Comparison of ENCODE assay signal across 16 mouse cellular contexts in the genomic region with DNA sequence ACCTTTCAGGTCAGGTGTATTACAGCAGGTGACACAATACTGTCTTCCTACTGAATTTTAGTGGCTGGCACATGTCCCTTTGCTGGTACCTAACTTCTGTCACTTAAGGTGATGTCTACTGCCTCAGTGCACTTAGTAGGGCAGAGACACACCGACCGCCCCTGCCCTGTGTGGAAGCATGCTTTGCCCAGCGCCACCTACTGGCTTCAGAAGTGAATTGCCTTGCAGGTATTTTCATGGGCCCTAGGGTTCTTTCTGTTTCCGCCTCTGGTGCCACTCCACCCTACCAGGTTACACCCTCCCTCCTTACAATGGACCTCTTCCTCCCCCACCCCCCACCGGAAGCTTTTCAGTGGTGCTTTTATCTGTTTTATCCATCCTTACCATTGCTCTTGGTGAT. TPM values are rescaled to one million over a fixed set of nuclear protein-coding genes. Genes with fewer than 3 reads are reported as not detected.
DNase-seq lines count a peak whose midpoint lies in the region; ATAC-seq and TF ChIP-seq lines count a peak whose summit lies in the region.
"Had no signal": no experiment of that assay in that cellular context is flagged by ENCODE, and none has a peak within 500 bp of the region (broad histone marks: within the 10 kb centered on the region; RNA-seq: fewer than 3 reads in every experiment).

No protein-coding gene starts in this region.

- intact Hi-C loops in heart, postnatal 10 days (cut with DNase I): no loop called here

- H3K27me3 ChIP-seq in kidney, postnatal 0 days (ENCODE audit: insufficient read depth, low read length): no peaks in the 10 kb centered on the region
- no peaks in the 10 kb centered on the region for H3K27me3 ChIP-seq in ES-Bruce4 (ENCODE audit: control insufficient read depth, insufficient read depth, low read length, poor library complexity, severe bottlenecking)
- H3K27me3 ChIP-seq: embryonic facial prominence, embryonic 15.5 days; heart, embryonic 12.5 days; hindbrain, embryonic 13.5 days; midbrain, embryonic 13.5 days had no signal

- no peaks in the 10 kb centered on the region for H3K36me3 ChIP-seq in kidney, postnatal 0 days (ENCODE audit: insufficient read depth, low read length)
- H3K36me3 ChIP-seq in ES-Bruce4 (ENCODE audit: control insufficient read depth, insufficient read depth, low read length, poor library complexity, severe bottlenecking): no peaks in the 10 kb centered on the region
- H3K36me3 ChIP-seq: embryonic facial prominence, embryonic 15.5 days had no signal

- TF ChIP-seq CTCF in kidney, postnatal 0 days (IDR thresholded peaks at IDR 0.05; ENCODE audit: low read depth): peak; percentile 15; the same call in 1 of the 2 replicates
- TF ChIP-seq CTCF in ES-Bruce4 (IDR thresholded peaks at IDR 0.05; ENCODE audit: low read depth, low read length): peak; percentile 84
- TF ChIP-seq CTCF in embryonic fibroblast, embryonic 13.5 days (IDR thresholded peaks at IDR 0.05; ENCODE audit: borderline replicate concordance, insufficient read depth, low read length): peak; percentile 28; the same call in 1 of the 2 replicates

- no peak for DNase-seq in kidney, postnatal 0 days (ENCODE audit: low spot score)
- DNase-seq in kidney, adult 9 months: no peak
- DNase-seq in A20 (ENCODE audit: low read depth, low spot score): peak; percentile 31
- DNase-seq in layer of hippocampus, adult 18-20 months (ENCODE audit: low spot score in 2 of 2): no peak
- DNase-seq in heart, postnatal 10 days: no peak
- DNase-seq: kidney, postnatal 14 days; lung, adult 2 months; thymus, postnatal 36 days had no signal

- H3K4me3 ChIP-seq in kidney, postnatal 0 days (replicated peaks; ENCODE audit: low read depth, low read length): no peak overlapping the region
- no peak overlapping the region for H3K4me3 ChIP-seq in ES-Bruce4 (ENCODE audit: low read depth, low read length)
- H3K4me3 ChIP-seq in embryonic fibroblast, embryonic 13.5 days (ENCODE audit: insufficient read depth, low read length): no peak overlapping the region
- H3K4me3 ChIP-seq: embryonic facial prominence, embryonic 15.5 days; heart, embryonic 12.5 days; hindbrain, embryonic 13.5 days; midbrain, embryonic 13.5 days had no signal

- no peak for TF ChIP-seq POLR2A in ES-Bruce4 (IDR thresholded peaks at IDR 0.05; ENCODE audit: insufficient read depth, low read length)
- TF ChIP-seq POLR2A in embryonic fibroblast, embryonic 13.5 days (IDR thresholded peaks at IDR 0.05; ENCODE audit: low read depth, low read length): no peak

- no peak overlapping the region for H3K9ac ChIP-seq in kidney, postnatal 0 days (ENCODE audit: low read depth, low read length)
- H3K9ac ChIP-seq in ES-Bruce4 (ENCODE audit: low read depth, poor library complexity, severe bottlenecking): no peak overlapping the region
- H3K9ac ChIP-seq: embryonic facial prominence, embryonic 15.5 days; heart, embryonic 12.5 days; hindbrain, embryonic 13.5 days; midbrain, embryonic 13.5 days had no signal

- no peaks in the 10 kb centered on the region for H3K9me3 ChIP-seq in kidney, postnatal 0 days (replicated peaks; ENCODE audit: low read length)
- no peaks in the 10 kb centered on the region for H3K9me3 ChIP-seq in ES-Bruce4 (replicated peaks; ENCODE audit: control insufficient read depth, insufficient read depth, low read length, poor library complexity, severe bottlenecking)
- H3K9me3 ChIP-seq: embryonic facial prominence, embryonic 15.5 days; hindbrain, embryonic 13.5 days; midbrain, embryonic 13.5 days had no signal

- no peak overlapping the region for H3K27ac ChIP-seq in kidney, postnatal 0 days
- no peak overlapping the region for H3K27ac ChIP-seq in ES-Bruce4 (ENCODE audit: insufficient read depth, low read length)
- H3K27ac ChIP-seq in embryonic fibroblast, embryonic 13.5 days (ENCODE audit: insufficient read depth, low read length): no peak overlapping the region
- H3K27ac ChIP-seq: embryonic facial prominence, embryonic 15.5 days; hindbrain, embryonic 13.5 days; midbrain, embryonic 13.5 days had no signal

- WGBS in kidney, postnatal 0 days: 59% methylated on average over 5 of the region's 5 CpGs

- 0 out of 2 replicates have a peak, but pooled peaks have one; percentile 28 for TF ChIP-seq EP300 in ES-Bruce4 (IDR thresholded peaks at IDR 0.05; ENCODE audit: insufficient read depth, low read depth, low read length)

- H3K4me1 ChIP-seq in kidney, postnatal 0 days (replicated peaks; ENCODE audit: insufficient read depth, low read length): no peaks in the 10 kb centered on the region
- H3K4me1 ChIP-seq in ES-Bruce4 (ENCODE audit: control insufficient read depth, insufficient read depth, low read length): no peaks in the 10 kb centered on the region
- H3K4me1 ChIP-seq in embryonic fibroblast, embryonic 13.5 days (ENCODE audit: control insufficient read depth, insufficient read depth, low read length): no peaks in the 10 kb centered on the region
- H3K4me1 ChIP-seq: embryonic facial prominence, embryonic 15.5 days; heart, embryonic 12.5 days; hindbrain, embryonic 13.5 days; midbrain, embryonic 13.5 days had no signal

- no peak overlapping the region for H3K4me2 ChIP-seq in kidney, postnatal 0 days (ENCODE audit: low read length)
- H3K4me2 ChIP-seq: embryonic facial prominence, embryonic 15.5 days; heart, embryonic 12.5 days; hindbrain, embryonic 13.5 days; midbrain, embryonic 13.5 days had no signal

- no peak for ATAC-seq in kidney, postnatal 0 days (replicated peaks; ENCODE audit: low FRiP score, low read depth)
- ATAC-seq: midbrain, embryonic 13.5 days had no signal

RNA-seq across cellular contexts. Expression of a gene that starts 47.9 kb away (rescaled TPM):
- polyA plus RNA-seq in kidney, postnatal 0 days (2015; fragmentation: Nextera tagmentation; extraction: Ambion mirVana): 13.1 and 14.7 TPM in 2 replicates
- polyA plus RNA-seq in ES-Bruce4 (2011; ENCODE audit: insufficient read depth, insufficient read length, low read depth, missing spikeins): 16.3 and 16.5 TPM in 2 replicates
- 11.4 and 11.6 TPM in 2 replicates for polyA plus RNA-seq in embryonic fibroblast, embryonic 13.5 days (2011; ENCODE audit: insufficient read length, low read depth, missing spikeins)
- 10 to 100 TPM; 38.1 to 39.3 TPM for total RNA-seq in layer of hippocampus, adult 18-20 months (2021)
- total RNA-seq in heart, postnatal 10 days (2021): 1 to 10 TPM; 4.9 to 7.5 TPM

RNA-seq across cellular contexts. Expression of a gene that starts 54.0 kb away (rescaled TPM):
- polyA plus RNA-seq in kidney, postnatal 0 days (2015; fragmentation: Nextera tagmentation; extraction: Ambion mirVana): 0.11 TPM in 1 of 2 replicates, not detected in the other
- polyA plus RNA-seq in ES-Bruce4 (2011; ENCODE audit: insufficient read depth, insufficient read length, low read depth, missing spikeins): not detected in 2 replicates
- not detected in 2 replicates for polyA plus RNA-seq in embryonic fibroblast, embryonic 13.5 days (2011; ENCODE audit: insufficient read length, low read depth, missing spikeins)
- total RNA-seq in layer of hippocampus, adult 18-20 months (2021): under 1 TPM in 1 of 2 experiments, not detected in 1; 0.62 TPM
- not detected for total RNA-seq in heart, postnatal 10 days (2021)
- total RNA-seq: adrenal gland, adult 18-20 months had no signal
- polyA plus RNA-seq: heart, embryonic 12.5 days; neural tube, embryonic 11.5 days had no signal

Comparison
In these comparisons a context has a peak if more than half of its experiments do, and no peak if none do; other contexts are left out.
1. CTCF ChIP-seq: peak in every context shown above with its lines; median percentile 84 in ES-Bruce4; 28 in embryonic fibroblast, embryonic 13.5 days; 15 in kidney, postnatal 0 days.